Mouse (Mus musculus) adrenal gland, postnatal 36 days (tissue): Measurements from ENCODE around the gene Parva. TPM values are rescaled to one million over a fixed set of nuclear protein-coding genes. Genes with fewer than 3 reads are reported as not detected.

Experiments used
- DNase-seq, 2 experiments: peaks; one replicate each; pipeline ENCODE4 v3.0.0; 2021; ENCODE audit warnings: mixed read lengths in 1 of 2
- total RNA-seq, 2 experiments: library from RNA; stranded (reverse); gene quantifications; 2 replicates each; pipeline ENCODE4 v1.2.3; 2021

Gene Parva
- total RNA-seq, 2 experiments from 2014 or later: 98.6 to 107 TPM

DNA sequence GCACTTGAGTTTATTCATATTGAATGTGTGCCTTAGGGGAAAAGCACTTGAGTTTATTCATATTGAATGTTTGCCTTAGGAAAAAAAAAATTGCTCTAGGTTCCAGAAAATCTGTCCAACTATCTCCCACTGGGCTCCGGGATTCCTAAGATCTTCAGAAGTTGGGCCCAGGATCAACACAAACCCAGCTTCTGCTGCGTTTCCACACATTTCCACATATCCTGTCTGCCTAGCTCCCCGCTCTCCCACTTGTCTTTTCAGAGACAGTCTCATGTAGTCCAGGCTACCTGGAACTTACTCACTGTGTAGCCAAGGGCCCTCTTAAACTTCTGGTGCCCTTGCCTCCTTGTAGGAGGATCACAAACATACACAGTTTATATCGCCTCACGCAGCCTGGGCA, 175.7 kb downstream of the Parva start:
- DNase-seq: no peak

DNA sequence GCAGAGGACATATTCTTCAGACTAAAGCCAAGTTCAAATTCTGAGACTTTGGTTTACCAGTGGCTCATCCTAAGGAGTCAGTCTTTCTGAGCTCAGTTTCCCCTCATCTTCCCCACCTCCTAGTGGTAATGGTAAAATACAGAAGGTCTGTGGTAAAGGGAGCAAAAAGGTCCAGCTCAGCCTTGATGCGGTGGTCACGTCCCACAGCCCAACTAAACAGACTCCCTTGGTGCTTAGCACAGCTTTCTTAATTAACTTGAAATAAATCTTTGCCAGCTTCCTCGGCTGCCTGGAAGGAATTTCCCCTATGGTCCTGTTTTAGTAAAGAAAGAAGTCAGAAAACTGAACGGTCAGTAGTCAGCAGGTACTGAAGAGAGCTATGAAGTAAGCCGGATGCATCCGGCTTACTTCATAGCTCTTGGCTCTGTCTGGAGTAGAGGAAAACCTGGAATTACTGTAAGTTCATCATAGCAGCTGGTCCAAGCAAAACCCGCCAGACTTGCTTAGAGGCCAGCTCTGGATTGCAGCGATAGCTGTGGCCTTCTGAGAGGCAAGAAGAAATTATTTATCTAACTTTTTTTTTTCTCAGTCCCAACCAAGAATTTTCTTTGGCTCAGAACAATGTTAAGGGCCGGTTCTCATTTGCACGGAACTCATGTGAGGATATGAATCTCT, 176.3 kb downstream of the Parva start:
- DNase-seq: peak in 1 of 2 experiments; percentile 43

GRCm38 (mm10) chr7:112604209-112604608, 176.9 kb downstream of the Parva start:
- DNase-seq: no peak

- no peak for DNase-seq
Observed at GRCm38 (mm10) chr7:112614046-112614790, 186.9 kb downstream of the Parva start.

- DNase-seq: peak; percentile 50 to 53
Observed at GRCm38 (mm10) chr7:112614791-112615668, 187.7 kb downstream of the Parva start.

DNA sequence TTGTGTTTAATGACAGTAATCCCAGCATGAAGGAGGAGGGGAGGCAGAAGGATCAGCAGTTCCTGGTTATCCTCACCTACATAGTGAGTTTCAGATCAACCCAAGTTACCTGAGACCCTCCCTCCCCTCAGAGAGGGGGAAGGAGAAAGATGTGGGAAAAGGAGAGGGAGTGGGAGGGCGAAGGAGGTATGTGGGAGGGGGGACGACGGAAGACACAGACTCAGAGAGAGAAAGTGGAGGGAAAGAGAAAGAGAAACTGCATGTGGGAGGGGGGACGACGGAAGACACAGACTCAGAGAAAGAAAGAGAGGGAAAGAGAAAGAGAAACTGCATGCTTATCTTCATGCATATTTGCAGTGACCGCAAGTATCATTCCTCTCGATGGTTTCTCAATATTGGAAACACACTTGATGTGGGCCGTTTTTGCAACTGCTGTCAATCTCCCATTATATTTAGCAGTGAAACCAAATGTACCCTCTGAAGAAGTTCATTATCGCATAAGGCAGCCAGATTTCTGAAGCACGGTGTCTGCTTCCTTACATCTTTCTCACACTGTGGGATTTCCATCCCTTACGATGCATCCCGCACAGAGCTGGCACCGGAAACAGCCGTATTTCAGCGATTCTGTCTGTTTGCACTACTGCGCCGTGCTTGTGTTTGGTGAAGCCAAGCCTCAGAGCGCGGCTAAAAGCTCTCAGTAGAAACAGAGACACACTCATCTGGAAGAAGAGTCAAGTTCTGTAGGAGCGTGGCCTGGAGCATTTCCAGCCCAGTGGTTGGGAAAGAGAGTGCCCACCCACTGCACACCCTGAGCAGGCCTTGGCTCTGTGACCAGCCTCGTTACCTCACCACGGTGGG, 193.2 kb downstream of the Parva start:
- no peak for DNase-seq

DNA sequence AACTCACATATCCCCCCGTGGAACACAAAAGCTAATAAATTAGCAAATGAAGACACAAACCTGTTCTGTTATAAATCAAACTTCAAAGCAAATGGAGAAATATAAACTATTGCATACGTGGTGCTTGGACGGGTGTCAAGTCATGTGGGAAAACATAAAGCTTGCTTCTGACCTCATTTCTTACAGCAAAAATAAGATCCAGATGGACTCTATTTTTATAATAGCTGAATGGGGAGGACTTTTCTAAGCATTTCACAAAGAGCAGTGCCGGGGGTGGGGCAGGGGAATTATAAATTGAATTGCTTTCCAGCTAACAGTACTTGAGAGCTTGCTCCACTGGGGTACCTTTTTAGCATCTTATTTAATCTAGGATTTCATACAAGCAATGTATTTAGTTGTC, 200.2 kb downstream of the Parva start:
- no peak for DNase-seq

GRCm38 (mm10) chr7:112634505-112635213, 207.4 kb downstream of the Parva start:
- no peak for DNase-seq

DNA sequence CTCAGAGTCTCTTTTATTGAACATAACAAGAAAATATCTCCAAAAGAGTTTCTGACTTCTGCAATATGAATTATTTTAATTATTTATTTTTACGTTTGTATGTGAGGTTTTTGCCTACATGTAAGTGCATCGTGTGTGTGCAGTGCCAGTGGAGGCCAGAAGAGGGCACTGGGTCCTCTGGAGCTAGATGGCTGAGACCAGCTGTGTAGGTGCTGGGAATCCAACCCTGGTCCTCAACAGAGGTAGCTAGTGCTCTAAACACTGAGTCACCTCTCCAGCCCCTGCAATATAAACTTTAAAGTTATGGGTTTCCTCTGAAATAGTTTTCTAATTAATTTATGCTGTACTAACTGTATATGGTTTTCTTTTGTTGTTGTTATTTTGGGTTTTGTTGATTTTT, 208.6 kb downstream of the Parva start:
- no peak for DNase-seq

Other genes with a start within 250 kb of the Parva start
- gene Mical2, start 201.6 kb upstream of the Parva start, total RNA-seq: 10 to 100 TPM in 1 of 2 experiments, 1 to 10 TPM in 1; 8.5 to 19.7 TPM